Mouse (Mus musculus) liver, postnatal 0 days (tissue): ENCODE measurements around the gene Plxna2.

ENCODE experiments used
- CTCF ChIP-seq: sonication (generic); IDR thresholded peaks from 2 replicates; pipeline ENCODE4 v1.5.1; 2016; ENCODE audit warnings: antibody characterized with exemption, low read depth
- EP300 ChIP-seq: IDR thresholded peaks from 2 replicates; pipeline ENCODE4 v1.6.1; 2016; ENCODE audit warnings: antibody characterized with exemption, low read depth, mild to moderate bottlenecking

DNA sequence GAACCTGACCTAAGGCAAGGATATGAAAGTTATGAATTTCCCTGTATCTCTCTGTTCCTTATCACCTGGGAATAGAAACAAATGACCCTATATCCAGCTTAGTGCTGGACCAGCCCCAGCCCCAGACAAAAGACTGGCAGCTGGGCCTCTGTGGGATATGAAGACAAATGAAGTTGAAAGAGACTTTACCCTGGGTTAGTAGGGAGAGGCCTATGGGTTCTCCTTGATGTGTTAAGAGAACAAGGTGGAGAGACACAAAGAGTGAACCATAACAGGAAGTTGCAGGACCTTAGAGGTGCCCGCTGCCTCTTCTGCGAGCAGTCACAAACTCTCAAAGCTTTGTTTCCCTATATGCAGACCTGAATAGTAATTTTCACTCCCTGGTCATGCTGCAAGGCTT is 76.8 kb downstream of the Plxna2 start:
- TF ChIP-seq CTCF, result no peak
- TF ChIP-seq EP300, result no peak
